Mouse (Mus musculus): ENCODE results near the gene Nr4a2. TPM values are rescaled to one million over a fixed set of nuclear protein-coding genes. Genes with fewer than 3 reads are reported as not detected.

Gene Nr4a2
- polyA plus RNA-seq, 1 experiment from 2014 or later = 4.4 TPM

- H3K27me3 ChIP-seq (ENCODE audit: control insufficient read depth, insufficient read depth, low read depth, low read length) = no peaks in the 10 kb centered on the region
- peak overlapping the region; percentile 72 for H3K4me2 ChIP-seq (ENCODE audit: low read depth, low read length)
- 0 out of 2 replicates have a peak, but pooled peaks cover 3% of the 10 kb centered on the region for H3K4me1 ChIP-seq (replicated peaks; ENCODE audit: control insufficient read depth, insufficient read depth, low read length)
- H3K4me3 ChIP-seq (ENCODE audit: low read length) = peak overlapping the region; percentile 88
- no peaks in the 10 kb centered on the region for H3K36me3 ChIP-seq (ENCODE audit: control insufficient read depth, insufficient read depth, low read length)
- H3K9ac ChIP-seq (ENCODE audit: low read length) = peak overlapping the region; percentile 84
- under 1% methylated on average over 52 of the region's 67 CpGs for WGBS
- peak overlapping the region; percentile 93 for H3K27ac ChIP-seq (ENCODE audit: low read length)
- no peaks in the 10 kb centered on the region for H3K9me3 ChIP-seq (ENCODE audit: control insufficient read depth, low read length)
- peak; percentile 80 for ATAC-seq (ENCODE audit: low read depth)
Observed at GRCm38 (mm10) chr2:57122986-57123980, 520 bp downstream of the Nr4a2 start.

GRCm38 (mm10) chr2:57121110-57121509 lies 2.7 kb downstream of the Nr4a2 start:
- 80% methylated on average over 4 of the region's 4 CpGs for WGBS
- H3K27ac ChIP-seq (ENCODE audit: low read length) = no peak overlapping the region
- no peak for ATAC-seq (ENCODE audit: low read depth)

GRCm38 (mm10) chr2:57117201-57117951 lies 6.4 kb downstream of the Nr4a2 start:
- Histone ChIP-seq H3K27ac (ENCODE audit: low read length) (peak overlapping the region; percentile 78), H3K27me3 (ENCODE audit: control insufficient read depth, insufficient read depth, low read depth, low read length) (peaks cover 14% of the 10 kb centered on the region), H3K4me2 (ENCODE audit: low read depth, low read length) (peak overlapping the region; percentile 99), H3K9me3 (ENCODE audit: control insufficient read depth, low read length) (no peaks in the 10 kb centered on the region; the same call in 1 of the 2 replicates), H3K4me3 (ENCODE audit: low read length) (peak overlapping the region; percentile 74), H3K36me3 (ENCODE audit: control insufficient read depth, insufficient read depth, low read length) (no peaks in the 10 kb centered on the region), H3K4me1 (replicated peaks; ENCODE audit: control insufficient read depth, insufficient read depth, low read length) (peaks cover 3% of the 10 kb centered on the region; the same call in 1 of the 2 replicates), H3K9ac (ENCODE audit: low read length) (peak overlapping the region; percentile 74)
- 0 out of 2 replicates have a peak, but pooled peaks have one; percentile 15 for ATAC-seq (ENCODE audit: low read depth)
- WGBS = 4% methylated on average over 11 of the region's 13 CpGs

More at GRCm38 (mm10) chr2:57121110-57121509, 2.7 kb downstream of the Nr4a2 start:
- Histone ChIP-seq H3K4me2 (ENCODE audit: low read depth, low read length) (no peak overlapping the region), H3K4me3 (ENCODE audit: low read length) (no peak overlapping the region), H3K9ac (ENCODE audit: low read length) (no peak overlapping the region), H3K9me3 (ENCODE audit: control insufficient read depth, low read length) (no peaks in the 10 kb centered on the region), H3K27me3 (ENCODE audit: control insufficient read depth, insufficient read depth, low read depth, low read length) (no peaks in the 10 kb centered on the region), H3K36me3 (ENCODE audit: control insufficient read depth, insufficient read depth, low read length) (no peaks in the 10 kb centered on the region), H3K4me1 (replicated peaks; ENCODE audit: control insufficient read depth, insufficient read depth, low read length) (0 out of 2 replicates have a peak, but pooled peaks cover 3% of the 10 kb centered on the region)

GRCm38 (mm10) chr2:57116366-57117200 lies 7.2 kb downstream of the Nr4a2 start:
- peaks cover 22% of the 10 kb centered on the region for H3K27me3 ChIP-seq (ENCODE audit: control insufficient read depth, insufficient read depth, low read depth, low read length)
- peaks cover 3% of the 10 kb centered on the region; the same call in 1 of the 2 replicates for H3K4me1 ChIP-seq (replicated peaks; ENCODE audit: control insufficient read depth, insufficient read depth, low read length)
- WGBS = under 1% methylated on average over 47 of the region's 47 CpGs
- H3K9ac ChIP-seq (ENCODE audit: low read length) = peak overlapping the region; percentile 74
- peak overlapping the region; percentile 74 for H3K4me3 ChIP-seq (ENCODE audit: low read length)
- H3K27ac ChIP-seq (ENCODE audit: low read length) = peak overlapping the region; percentile 78
- peak; percentile 80 for ATAC-seq (ENCODE audit: low read depth)
- H3K4me2 ChIP-seq (ENCODE audit: low read depth, low read length) = peak overlapping the region; percentile 99
- H3K9me3 ChIP-seq (ENCODE audit: control insufficient read depth, low read length) = no peaks in the 10 kb centered on the region; the same call in 1 of the 2 replicates
- no peaks in the 10 kb centered on the region for H3K36me3 ChIP-seq (ENCODE audit: control insufficient read depth, insufficient read depth, low read length)

- Histone ChIP-seq H3K9ac (ENCODE audit: low read length) (peak overlapping the region; percentile 74), H3K4me2 (ENCODE audit: low read depth, low read length) (peak overlapping the region; percentile 99), H3K27me3 (ENCODE audit: control insufficient read depth, insufficient read depth, low read depth, low read length) (peaks cover 29% of the 10 kb centered on the region), H3K36me3 (ENCODE audit: control insufficient read depth, insufficient read depth, low read length) (no peaks in the 10 kb centered on the region), H3K4me3 (ENCODE audit: low read length) (peak overlapping the region; percentile 74), H3K4me1 (replicated peaks; ENCODE audit: control insufficient read depth, insufficient read depth, low read length) (peaks cover 3% of the 10 kb centered on the region; the same call in 1 of the 2 replicates), H3K27ac (ENCODE audit: low read length) (peak overlapping the region; percentile 78), H3K9me3 (ENCODE audit: control insufficient read depth, low read length) (no peaks in the 10 kb centered on the region; the same call in 1 of the 2 replicates)
- 0% methylated on average over 18 of the region's 28 CpGs for WGBS
- ATAC-seq (ENCODE audit: low read depth) = peak; percentile 29
Observed at GRCm38 (mm10) chr2:57115864-57116365, 7.9 kb downstream of the Nr4a2 start.

- Histone ChIP-seq H3K27ac (ENCODE audit: low read length) (no peak overlapping the region), H3K9ac (ENCODE audit: low read length) (peak overlapping the region; percentile 74), H3K4me3 (ENCODE audit: low read length) (peak overlapping the region; percentile 74), H3K27me3 (ENCODE audit: control insufficient read depth, insufficient read depth, low read depth, low read length) (peaks cover 34% of the 10 kb centered on the region), H3K36me3 (ENCODE audit: control insufficient read depth, insufficient read depth, low read length) (no peaks in the 10 kb centered on the region), H3K4me1 (replicated peaks; ENCODE audit: control insufficient read depth, insufficient read depth, low read length) (peaks cover 3% of the 10 kb centered on the region; the same call in 1 of the 2 replicates), H3K4me2 (ENCODE audit: low read depth, low read length) (peak overlapping the region; percentile 99), H3K9me3 (ENCODE audit: control insufficient read depth, low read length) (no peaks in the 10 kb centered on the region; the same call in 1 of the 2 replicates)
- 0% methylated on average over 25 of the region's 25 CpGs for WGBS
- ATAC-seq (ENCODE audit: low read depth) = 0 out of 2 replicates have a peak, but pooled peaks have one; percentile 0
Observed at GRCm38 (mm10) chr2:57115181-57115863, 8.5 kb downstream of the Nr4a2 start.

- H3K27ac ChIP-seq (ENCODE audit: low read length) = no peak overlapping the region
- under 1% methylated on average over 74 of the region's 88 CpGs for WGBS
- H3K36me3 ChIP-seq (ENCODE audit: control insufficient read depth, insufficient read depth, low read length) = no peaks in the 10 kb centered on the region
- peak overlapping the region; percentile 99 for H3K4me2 ChIP-seq (ENCODE audit: low read depth, low read length)
- peaks cover 42% of the 10 kb centered on the region for H3K27me3 ChIP-seq (ENCODE audit: control insufficient read depth, insufficient read depth, low read depth, low read length)
- H3K9ac ChIP-seq (ENCODE audit: low read length) = peak overlapping the region; percentile 62
- peak; percentile 73 for ATAC-seq (ENCODE audit: low read depth)
- H3K4me1 ChIP-seq (replicated peaks; ENCODE audit: control insufficient read depth, insufficient read depth, low read length) = peaks cover 3% of the 10 kb centered on the region; the same call in 1 of the 2 replicates
- peak overlapping the region; percentile 74 for H3K4me3 ChIP-seq (ENCODE audit: low read length)
- no peaks in the 10 kb centered on the region; the same call in 1 of the 2 replicates for H3K9me3 ChIP-seq (ENCODE audit: control insufficient read depth, low read length)
Observed at GRCm38 (mm10) chr2:57114211-57115151, 9.3 kb downstream of the Nr4a2 start.

Measured in lung, embryonic 16.5 days (tissue).